Mouse (Mus musculus): ENCODE data around the gene Pip5kl1. TPM values are rescaled to one million over a fixed set of nuclear protein-coding genes. Genes with fewer than 3 reads are reported as not detected.

The Pip5kl1 gene
- total RNA-seq, 1 experiment from 2014 or later, result not detected

DNA sequence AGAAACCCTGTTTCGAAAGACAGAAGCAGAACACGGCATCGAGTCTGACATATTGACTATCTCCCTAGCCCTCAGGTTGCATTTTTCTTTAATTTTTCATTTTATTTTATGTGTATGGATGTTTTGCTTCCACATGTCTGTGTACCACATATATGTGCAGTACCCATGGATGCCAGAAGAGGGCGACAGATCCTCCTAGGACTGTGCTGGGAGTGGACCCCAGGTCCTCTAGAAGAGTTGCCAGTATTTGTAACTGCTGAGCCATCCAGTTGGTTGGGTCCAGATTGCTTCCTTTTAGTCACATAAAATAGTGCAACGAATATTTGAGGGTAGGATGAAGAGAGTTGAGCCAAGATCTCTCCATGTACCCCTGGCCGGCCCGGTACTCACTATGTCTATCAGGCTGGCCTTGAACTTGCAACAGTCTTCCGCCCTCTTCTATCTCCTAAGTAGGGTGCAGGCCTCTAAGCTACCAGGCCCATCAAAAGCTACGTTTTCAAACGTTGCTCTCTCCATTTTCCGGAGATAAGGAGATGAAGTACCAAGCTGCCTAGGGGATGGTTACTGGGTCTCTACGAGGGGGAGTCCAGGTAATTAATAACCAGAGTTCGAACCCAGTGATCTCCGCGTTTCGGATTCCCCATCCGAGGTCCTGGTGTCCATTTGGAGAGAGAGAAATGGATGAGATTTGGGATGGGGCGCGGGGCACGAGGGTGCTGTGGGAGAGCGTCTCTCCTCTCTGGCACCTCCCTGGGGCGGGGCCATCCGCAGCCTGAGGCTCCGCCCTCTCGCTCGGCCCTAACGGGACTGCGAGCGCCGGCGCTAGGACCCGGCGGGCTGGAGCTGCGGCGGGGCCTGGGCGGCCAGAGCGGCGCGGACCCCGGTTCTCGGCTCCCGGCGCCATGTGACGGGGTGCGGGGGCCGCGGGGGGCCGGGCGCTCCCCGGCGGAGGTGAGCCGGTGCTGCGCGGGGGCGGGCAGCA lies 31.9 kb downstream of the Pip5kl1 start:
- ATAC-seq (replicated peaks; ENCODE audit: insufficient number of reproducible peaks, low FRiP score, low TSS enrichment, poor library complexity, severe bottlenecking), result no peak

DNA sequence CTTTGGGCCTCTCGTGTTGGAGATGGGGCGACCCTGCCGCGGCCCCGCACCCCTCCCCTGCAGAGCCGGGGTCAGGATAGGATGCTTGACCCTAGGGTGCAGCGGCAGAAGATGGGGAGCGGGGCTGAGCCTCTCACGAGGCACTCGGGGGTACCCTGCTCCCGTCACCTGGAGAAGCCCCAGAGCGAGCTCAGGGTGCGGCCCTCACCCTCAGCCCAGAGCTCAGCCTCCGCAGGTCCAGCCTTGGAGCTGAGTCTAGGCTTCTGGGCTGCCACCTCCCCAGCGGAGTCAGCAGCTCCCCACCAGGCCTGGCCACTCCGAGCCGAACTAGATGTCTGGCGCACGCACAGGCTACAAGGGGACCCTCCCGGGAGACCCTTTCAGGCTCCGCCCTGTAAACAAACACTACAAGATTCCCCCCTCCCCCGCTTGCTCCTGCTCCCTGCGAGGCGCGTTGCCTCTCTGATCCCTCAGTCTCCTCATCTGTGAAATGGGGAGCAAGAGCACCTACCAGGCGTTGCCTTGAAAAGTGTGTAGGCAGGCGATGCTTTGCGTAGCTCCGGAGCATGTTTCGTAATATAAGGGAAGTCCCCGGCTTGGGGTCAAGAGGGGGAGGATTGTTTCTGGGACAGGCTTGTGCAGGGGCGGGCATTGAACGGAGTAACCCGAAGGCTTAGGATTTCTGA lies 32.8 kb downstream of the Pip5kl1 start:
- ATAC-seq (replicated peaks; ENCODE audit: insufficient number of reproducible peaks, low FRiP score, low TSS enrichment, poor library complexity, severe bottlenecking), result peak; percentile 62

DNA sequence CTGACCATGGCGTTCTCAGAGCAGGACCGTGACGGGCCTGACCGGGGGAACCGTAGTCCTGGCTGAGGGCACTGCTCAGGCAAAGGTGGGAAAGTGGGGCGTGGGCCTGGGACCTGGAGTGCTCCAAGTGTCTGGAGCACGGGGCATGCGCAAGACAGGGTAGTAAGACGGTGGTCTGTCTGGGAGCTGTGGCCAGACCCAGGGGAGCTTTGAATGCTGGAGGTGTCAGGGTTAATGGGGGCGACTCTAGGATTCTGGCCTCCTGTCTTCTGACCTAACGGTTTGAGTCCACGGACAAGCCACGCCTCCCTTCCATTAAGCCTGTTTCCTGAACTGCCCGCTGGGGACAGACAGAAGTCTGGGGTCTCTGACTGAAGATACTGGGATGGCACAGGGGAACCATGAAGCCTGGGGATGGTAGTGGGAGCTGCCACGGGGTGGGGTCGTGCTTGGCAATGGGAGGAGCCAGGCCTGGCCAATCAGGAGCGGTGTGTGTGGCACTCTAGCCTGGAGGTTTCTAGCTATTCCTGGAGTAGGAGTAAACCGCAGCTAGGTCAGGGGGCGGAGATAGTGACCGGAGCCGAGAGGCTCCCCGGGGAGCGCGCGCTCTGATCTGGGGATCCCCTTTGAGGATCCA lies 33.7 kb downstream of the Pip5kl1 start:
- peak; percentile 76 for ATAC-seq (replicated peaks; ENCODE audit: insufficient number of reproducible peaks, low FRiP score, low TSS enrichment, poor library complexity, severe bottlenecking)

DNA sequence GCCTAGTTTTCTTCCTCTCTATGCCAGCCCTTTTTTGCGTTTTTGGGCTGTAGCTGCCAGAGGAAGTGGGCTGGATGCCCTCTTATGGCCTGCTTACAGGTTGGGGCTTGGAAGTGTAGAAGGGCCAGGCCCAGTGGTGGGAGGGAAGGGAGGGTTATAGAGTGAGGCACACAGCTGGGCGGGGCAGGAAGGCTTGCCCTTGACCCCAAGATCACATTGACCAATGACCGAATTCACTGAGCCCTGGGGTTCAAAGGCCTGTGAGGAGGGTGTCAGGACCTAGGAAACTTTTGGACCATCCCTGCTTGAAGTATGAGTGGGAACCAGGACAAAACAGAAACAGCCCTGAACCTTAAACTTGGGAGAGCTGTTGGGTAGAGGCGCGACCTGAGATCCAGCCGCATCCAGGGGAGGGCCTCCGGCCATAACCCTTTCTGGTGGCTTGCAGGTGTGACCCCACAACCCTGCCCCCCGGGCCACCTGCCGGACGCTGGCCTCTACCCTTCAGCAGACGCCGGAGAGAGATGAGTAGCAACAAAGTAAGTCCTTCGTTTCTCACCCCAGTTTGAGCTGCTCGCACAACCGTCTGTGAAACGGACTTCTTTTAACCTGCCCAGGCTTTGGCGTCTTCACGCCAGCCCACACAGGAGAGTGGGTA lies 34.3 kb downstream of the Pip5kl1 start:
- ATAC-seq (replicated peaks; ENCODE audit: insufficient number of reproducible peaks, low FRiP score, low TSS enrichment, poor library complexity, severe bottlenecking), result no peak

DNA sequence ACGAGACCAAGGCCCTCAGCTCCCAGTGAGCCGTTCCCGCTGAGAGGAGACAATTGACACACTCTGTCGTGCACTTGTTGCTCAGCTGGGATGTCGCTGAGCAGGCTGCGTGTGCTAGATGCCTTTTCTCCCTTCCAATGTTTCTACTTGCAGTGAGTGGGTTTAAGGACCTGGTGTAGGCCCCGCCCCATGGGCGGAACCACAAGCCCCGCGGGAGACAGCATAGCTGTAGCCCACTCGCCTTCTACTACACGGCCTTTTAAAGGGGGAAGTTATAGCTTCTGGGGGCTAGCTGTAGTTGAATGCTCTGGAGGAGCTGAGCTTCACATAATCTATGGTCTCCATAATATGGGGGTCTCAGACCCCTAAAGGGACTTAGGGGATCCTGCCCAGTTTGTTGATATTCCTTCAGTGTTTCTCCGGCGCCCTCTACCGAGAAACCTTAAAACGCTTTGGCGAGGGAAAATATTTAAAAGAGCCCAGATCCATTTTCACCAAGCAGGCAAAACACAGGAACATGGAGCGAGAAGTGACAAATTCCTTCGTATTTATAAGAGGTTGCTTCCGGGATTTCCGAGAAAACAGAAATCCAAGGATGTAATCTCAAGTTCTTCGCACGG lies 36.1 kb downstream of the Pip5kl1 start:
- ATAC-seq (replicated peaks; ENCODE audit: insufficient number of reproducible peaks, low FRiP score, low TSS enrichment, poor library complexity, severe bottlenecking), result no peak

DNA sequence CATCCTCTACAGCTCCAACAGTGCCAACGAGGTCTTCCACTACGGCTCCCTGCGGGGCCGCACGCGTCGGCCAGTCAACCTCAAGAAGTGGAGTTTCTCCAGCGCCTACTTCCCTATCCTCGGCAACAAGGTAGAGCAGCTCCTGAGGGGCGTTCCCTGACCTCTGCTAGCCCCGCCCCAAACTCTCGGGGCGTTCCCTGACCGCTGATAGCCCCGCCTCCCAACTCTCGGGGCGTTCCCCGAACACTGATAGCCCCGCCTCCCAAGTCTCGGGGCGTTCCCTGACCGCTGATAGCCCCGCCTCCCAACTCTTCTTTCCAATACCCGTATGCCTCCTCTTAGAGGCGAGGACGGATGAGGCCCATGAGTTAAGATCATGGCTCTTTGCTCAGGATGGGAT lies 37.7 kb downstream of the Pip5kl1 start:
- no peak for ATAC-seq (replicated peaks; ENCODE audit: insufficient number of reproducible peaks, low FRiP score, low TSS enrichment, poor library complexity, severe bottlenecking)

DNA sequence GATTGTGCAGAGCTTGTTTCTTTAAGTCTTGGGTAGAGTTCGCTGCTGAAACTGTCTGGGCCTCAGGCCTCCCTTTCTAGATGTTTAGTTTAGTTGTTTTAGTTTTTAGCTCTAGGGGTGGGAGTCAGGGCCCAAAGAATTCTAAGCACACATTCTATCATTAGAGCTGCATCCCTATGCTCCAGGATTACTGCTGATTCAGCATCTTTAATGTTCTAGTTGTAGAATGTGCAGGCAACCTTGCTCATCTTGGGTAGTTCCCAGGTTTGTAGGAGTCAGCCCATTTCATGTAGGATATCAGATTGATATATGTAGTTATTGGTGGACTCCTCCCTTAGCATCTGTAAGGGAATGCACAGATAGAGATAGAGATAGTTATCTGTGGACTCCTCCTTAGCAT lies 42.5 kb downstream of the Pip5kl1 start:
- ATAC-seq (replicated peaks; ENCODE audit: insufficient number of reproducible peaks, low FRiP score, low TSS enrichment, poor library complexity, severe bottlenecking), result no peak

DNA sequence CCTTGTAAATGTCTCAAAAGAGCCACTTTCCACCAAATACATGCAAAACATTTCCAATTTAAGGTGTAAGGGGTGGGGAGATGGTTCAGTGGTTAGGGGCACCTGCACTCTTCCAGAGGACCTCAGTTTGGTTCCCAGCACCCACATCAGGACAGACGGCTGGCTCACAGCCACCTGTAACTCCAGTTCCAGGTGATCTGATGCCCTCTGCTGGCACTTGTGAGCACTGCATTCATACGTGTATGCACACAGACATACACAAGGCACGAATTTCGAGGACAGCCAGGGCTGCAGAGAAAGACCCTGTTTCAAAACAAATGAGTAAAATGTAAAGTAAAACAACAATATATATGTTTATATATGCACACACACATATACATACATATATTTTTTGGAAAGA lies 43.0 kb downstream of the Pip5kl1 start:
- ATAC-seq (replicated peaks; ENCODE audit: insufficient number of reproducible peaks, low FRiP score, low TSS enrichment, poor library complexity, severe bottlenecking), result no peak

DNA sequence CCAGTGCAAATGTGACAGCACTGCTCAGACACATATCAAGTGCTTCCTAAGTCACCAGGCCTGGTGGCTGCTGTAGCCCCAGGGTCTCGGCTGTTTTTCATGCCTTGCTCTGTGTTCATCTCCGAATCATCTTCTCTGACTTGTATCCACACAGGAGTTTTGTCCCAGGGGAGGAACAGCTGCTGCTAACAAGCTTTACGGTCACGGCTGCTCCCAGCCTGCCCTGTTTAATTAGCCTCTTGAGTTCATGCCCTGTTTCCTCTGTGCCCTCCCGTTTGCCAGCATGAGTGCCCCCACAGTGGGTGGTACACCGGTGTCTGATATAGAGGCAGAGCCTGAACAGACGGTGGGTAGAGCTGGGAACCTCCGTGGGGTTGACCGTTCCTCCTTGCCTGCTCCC lies 43.5 kb downstream of the Pip5kl1 start:
- ATAC-seq (replicated peaks; ENCODE audit: insufficient number of reproducible peaks, low FRiP score, low TSS enrichment, poor library complexity, severe bottlenecking), result no peak

DNA sequence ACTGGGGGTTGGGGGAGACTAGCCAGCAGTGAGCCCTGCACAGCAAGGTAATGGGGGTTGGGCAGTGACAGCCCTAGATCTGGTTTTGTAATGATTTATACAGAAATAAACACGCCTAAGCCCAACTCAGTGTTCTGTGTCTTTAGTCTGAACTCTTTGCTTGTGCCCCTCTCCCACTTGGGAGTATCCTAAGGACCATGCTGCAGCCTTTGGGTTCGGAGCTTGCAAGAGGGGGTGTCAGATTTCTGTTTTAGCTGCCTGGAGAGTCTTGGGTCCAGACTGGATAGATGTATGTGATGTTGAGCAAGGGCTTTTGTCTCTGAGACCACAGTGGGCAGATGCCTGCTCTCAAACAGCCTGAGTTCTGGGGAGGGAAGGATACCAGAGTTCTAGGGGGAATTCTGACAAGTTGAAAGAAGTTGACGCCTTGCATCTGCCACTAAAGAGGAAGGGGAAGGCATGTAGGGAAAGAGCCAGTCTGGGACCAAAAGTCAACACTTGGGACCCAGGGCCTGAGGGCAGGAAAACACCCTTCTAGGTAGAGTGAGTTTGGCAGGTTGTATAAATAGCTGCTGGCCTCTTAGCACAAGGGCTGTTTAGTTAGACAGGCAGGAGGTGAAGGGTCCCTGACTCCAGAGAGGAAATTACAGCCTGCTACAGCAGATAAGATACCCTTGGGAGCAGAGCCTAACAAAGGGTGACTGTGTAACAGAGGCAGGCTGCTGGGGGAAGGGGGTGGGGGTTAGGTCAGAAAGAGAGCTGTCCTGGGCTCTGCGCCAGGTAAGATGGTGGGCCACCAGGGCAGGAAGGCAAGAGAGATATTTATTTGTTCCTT lies 46.3 kb downstream of the Pip5kl1 start:
- no peak for ATAC-seq (replicated peaks; ENCODE audit: insufficient number of reproducible peaks, low FRiP score, low TSS enrichment, poor library complexity, severe bottlenecking)

DNA sequence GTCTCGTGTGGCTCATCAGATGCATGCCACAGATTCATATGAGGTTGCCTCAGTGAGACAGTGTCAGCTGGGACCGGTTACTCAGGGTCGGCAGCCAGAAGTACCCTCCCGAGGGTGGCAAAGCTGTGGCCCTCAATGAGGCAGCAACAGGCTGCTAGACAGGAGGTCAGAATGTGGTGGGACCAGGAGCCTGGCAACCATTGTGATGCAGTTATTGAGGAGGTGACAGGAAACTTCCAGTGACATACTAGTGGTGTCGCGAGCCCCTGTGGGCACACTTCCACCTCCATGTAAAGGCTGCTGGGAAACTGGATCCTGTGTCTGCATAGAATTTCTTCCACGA lies 46.9 kb downstream of the Pip5kl1 start, which contains the start of gene Ak1:
Gene Ak1, plus strand, starts transcription at position 242 of the 343 bp plus-strand sequence.
- ATAC-seq (replicated peaks; ENCODE audit: insufficient number of reproducible peaks, low FRiP score, low TSS enrichment, poor library complexity, severe bottlenecking), result no peak

DNA sequence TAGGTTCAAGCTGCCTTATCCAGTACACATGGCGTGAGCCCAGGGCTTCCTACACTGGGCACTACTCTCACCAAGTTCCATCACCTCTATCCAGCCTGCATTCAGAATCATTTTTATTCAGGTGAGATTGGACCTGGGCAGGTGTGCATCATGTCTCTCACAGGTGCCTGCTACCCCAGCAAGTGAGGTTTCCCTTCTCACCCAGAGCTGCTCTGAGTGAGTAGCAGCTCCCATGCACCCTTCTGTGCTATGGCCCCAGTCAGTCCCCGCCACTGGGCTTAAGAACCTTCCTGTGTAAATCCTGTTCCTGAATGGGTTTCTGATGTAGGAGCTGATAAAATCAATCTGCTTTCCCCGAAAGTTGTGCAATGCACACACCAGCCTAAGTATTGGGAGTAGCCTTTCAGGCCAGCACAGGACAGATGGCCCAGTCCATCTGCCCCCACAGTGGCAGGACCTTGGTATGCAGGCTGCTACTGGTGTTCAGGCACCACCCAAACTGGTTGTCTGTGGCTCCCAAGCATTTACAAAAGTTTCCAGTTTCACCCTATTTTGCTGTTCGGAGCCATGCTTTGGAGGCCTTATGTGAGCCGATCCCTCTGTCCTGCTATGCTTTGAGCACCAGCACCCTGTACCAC lies 49.6 kb downstream of the Pip5kl1 start:
- ATAC-seq (replicated peaks; ENCODE audit: insufficient number of reproducible peaks, low FRiP score, low TSS enrichment, poor library complexity, severe bottlenecking), result no peak

DNA sequence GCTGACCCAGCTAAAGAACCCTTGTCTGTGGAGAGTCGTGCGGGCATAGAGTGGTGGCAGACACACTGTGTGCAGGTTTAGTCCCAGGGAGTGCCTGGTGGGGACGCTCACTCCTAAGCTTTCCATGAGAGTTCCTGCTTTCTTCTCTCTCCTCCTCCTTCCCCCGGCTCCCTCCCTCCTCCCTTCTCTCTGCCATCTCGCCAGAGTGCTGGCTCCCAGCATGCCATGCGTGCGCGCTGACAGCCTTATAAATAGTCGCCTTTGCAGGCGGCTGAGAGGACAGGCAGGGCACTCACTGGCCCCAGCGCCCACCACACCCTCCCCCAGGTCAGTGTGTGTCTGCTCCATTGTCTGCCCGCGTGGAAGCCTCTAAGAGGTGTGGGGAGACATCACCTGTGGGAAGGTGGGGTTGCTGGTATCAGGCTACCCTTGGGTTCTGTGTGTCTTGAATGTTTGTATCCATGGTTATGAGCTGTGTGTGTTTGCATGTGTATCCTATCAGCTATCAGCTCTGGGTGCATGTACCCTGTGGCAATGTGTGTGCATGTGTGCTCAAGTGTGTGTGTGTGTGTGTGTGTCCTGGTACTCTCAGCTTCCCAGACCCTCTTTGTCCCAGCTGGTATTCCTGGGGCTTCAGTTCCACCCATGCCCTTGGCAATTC lies 50.7 kb downstream of the Pip5kl1 start:
- ATAC-seq (replicated peaks; ENCODE audit: insufficient number of reproducible peaks, low FRiP score, low TSS enrichment, poor library complexity, severe bottlenecking), result no peak

DNA sequence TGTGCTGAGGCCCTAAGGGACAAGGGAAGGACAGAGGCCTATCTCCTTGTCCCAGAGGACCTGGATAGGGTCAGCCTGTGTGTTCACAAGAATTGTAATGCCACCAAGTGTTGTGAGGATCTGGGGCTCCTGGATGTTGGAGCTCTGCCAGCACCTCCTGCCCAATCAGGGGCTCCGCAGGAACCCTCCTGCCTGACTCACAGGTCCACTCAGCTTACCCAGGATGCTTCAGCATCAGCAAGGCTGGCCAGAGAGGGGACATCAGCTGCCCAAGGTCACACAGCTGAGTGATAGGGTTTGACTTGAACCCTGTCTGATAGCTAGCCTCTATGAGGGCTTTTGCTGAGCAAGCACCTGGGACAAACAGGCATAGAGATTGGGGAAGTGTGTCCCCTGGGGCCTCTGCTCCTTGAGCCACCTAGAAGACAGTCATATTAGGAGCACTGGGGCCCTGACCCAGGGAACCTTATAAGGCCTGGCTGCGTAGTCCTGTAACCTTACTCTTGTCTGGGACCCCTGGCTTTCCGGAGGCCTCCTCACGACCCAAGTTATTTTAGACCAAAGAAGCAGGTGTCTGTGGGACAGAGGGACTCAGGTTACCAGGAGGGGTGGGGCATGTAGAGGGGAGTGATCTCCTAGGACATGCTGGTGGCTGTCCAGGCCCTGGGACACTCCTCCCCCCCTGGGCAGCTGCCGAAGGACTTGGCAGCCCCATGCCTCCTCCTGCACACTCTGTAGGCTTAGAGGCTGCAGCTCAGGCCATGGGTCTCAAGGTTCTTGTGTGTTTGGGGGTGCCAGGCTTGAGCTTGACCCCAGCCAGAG lies 51.5 kb downstream of the Pip5kl1 start:
- no peak for ATAC-seq (replicated peaks; ENCODE audit: insufficient number of reproducible peaks, low FRiP score, low TSS enrichment, poor library complexity, severe bottlenecking)

DNA sequence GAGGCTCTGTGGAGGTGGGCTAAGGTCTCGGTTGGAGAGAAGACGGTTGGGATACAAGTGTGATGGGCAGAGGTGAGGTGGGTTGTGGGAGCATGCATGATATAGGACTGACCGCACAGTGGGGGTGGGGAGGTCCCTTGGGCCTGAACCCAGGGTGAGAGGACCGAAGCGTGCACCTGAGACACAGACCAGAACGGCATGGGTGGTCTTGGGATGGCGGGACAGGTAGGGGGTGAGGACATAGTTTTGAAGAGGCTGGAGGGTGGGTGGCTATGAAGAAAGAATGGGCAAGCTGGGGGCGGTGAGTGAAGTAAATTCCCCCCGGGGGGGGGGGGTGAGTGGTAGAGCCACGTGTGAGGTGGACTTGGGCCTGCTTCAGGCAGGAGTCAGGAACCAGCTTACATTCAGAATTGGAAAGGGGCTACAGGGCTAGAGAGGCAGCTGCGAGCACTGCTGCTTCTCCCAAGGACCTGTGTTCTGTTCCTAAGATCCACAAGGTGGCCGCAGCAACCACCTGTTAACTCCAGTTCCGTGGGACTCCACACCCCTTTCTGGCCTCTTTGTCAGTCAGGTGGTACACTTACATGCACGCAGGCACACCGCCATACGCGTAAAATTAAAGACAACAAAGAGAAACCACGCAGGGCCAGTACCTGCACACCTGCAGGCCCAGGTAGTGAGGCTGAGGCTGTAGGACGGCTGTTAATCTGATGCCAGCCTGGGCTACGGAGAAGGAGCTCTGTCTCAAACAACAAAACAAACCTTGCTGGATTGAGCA lies 52.9 kb downstream of the Pip5kl1 start:
- ATAC-seq (replicated peaks; ENCODE audit: insufficient number of reproducible peaks, low FRiP score, low TSS enrichment, poor library complexity, severe bottlenecking), result no peak
